Mouse (Mus musculus) inflammation-experienced regulatory T-cells, adult 6 months (primary cell): Measurements from ENCODE around the gene Rnf220. TPM values are rescaled to one million over a fixed set of nuclear protein-coding genes. Genes with fewer than 3 reads are reported as not detected.

Experiments
- ATAC-seq: one replicate; pipeline ENCODE4 v1.8.0; 2017
- polyA plus RNA-seq, 3 experiments: library from polyadenylated mRNA; unstranded; fragments of 100-300 nt; shearing (Covaris generic); gene quantifications; one replicate each; pipeline ENCODE4 v1.2.1; 2017

Rnf220 gene
- polyA plus RNA-seq, result 10 to 100 TPM; 11.0 to 25.6 (median 21.9) TPM

DNA sequence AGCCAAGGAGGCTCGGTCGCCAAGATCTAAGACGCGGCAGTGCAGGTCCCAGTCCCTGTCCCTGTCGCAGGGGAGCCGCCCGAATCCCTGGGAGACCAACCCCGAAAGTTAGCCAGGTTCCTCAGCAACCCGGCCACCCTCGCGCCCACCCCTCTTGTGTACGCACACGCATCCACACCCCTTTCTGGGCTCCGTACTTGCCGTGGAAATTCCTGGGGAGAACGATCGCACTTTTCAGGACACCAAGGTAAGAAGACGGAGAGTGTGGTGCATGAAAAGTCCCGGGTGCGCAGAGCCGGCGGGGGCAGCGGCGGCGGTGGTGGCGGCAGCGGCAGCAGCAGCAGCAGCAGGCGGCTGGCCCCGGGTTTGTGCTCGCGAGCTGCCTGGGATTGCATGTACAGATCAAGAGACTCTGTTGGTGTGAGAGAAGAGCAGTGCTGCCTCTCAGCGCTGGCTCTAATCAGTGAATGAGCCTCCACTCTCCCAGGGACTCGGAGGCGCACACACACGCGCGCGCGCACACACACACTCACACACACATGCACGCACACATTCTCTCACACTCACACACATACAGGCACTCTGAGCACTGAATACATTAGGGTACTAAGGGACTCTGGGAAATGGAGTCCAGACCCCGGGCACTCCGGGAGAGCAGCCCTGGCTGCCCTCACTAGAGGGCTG lies at the start of gene Rnf220:
Gene Rnf220 (minus strand): TSS at position 571 of the 684 bp plus-strand sequence.
- no peak for ATAC-seq

DNA sequence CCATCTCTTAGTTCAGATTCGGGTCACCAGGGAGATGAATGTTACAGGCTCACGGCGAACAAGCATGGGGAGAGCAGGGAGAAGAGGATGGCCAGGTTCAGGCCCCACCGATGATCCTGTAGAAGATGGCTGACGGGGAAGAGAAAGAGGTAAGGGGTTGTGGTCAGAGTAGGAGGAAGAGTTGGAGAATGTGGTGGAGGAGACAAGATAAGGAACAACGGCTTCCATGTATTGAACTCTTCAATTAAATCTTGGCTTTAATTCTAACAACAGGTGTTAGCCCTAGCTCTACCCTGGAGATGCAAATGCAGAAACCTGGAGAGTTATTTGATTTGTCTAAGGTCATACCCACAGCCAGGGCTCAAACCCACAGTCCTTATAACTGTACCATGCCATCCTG lies 49.8 kb upstream of the Rnf220 start:
- no peak for ATAC-seq

DNA sequence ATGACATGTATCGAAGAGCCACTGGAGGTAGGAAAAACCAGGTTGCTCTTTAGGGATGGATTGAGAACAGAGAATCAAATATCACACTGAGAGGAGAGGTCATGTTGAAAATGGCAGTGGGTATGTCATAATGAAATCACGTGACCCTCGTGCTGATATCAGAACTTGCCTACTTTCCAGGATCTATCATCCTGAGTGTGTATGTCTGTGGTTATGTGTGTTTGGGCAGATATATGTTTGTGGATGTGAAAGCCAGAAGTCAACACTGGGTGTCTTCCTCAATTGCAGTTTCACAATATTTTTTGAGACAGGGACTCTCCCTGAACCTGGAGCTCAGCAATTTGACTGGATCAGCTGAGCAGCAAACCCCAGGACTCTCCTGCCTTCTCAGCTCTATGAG lies 48.6 kb upstream of the Rnf220 start:
- no peak for ATAC-seq

DNA sequence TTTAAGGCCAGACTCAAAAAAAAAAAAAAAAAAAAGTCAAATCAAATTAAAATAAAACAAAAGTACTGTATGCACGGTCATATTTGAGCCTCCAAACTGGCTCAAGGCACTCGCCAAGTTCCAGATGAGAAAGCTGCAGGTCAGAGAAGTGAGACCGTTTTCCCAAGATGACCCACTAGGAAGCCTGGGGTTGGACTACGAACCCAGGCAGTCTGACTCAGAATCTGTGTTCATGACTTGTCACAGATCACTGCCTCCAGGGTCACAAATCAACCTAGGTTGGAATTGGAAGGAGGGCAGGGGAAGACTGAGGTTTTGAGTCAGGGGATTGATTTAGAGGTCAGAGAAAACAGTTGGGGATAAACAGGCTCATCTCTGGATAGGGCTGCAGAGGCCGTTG lies 43.7 kb upstream of the Rnf220 start:
- ATAC-seq, result no peak

DNA sequence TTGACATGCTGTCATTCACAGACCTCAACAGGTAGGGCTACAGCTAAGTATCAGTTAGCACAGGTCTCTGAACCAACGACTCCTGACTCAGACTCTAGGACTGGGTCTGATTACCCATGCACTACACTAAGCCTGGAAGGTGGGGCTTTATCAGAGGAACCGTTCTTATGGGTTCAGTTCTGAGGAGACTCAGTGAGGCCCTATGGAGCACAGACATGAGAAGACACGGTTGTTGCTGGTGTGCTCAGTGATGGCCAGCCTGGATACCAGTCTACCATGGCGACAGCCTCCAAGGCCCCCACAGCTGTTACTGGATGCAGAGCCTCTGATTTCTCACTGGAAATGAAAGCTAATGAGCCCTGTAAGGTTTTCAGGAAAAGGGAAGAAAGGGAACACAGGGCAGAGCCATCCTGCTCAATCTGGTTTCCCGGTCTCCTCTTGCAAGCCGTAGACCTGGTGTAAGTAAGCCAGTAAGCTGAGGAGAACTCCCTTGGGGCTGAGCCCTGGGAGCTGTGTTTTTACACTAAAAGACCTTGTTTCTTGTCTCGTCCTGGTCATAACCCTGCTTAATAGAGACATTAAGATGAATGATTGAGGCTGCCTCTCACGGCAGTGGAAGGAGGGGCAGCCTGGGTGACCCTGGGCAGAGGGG lies 42.6 kb upstream of the Rnf220 start:
- no peak for ATAC-seq

DNA sequence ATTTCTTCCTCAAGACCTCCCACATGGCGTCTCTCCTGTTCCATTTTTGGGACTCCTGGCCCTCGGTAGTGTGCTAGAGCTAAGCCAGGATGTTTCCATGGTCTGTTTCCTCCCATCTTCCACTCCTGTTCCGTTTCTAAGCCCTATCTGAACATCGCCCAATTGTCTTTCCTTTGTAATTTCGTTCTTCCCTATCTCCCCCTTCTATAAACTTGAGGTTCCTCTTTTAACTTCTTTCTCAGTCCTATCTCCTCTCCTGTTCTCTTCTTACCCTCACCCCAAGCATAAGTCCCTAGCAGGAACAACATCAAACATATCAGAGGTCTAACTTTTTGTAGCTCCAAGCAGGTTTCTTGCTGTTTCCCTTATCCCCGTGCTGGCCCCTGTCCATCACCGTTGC lies 40.1 kb upstream of the Rnf220 start:
- ATAC-seq, result no peak

DNA sequence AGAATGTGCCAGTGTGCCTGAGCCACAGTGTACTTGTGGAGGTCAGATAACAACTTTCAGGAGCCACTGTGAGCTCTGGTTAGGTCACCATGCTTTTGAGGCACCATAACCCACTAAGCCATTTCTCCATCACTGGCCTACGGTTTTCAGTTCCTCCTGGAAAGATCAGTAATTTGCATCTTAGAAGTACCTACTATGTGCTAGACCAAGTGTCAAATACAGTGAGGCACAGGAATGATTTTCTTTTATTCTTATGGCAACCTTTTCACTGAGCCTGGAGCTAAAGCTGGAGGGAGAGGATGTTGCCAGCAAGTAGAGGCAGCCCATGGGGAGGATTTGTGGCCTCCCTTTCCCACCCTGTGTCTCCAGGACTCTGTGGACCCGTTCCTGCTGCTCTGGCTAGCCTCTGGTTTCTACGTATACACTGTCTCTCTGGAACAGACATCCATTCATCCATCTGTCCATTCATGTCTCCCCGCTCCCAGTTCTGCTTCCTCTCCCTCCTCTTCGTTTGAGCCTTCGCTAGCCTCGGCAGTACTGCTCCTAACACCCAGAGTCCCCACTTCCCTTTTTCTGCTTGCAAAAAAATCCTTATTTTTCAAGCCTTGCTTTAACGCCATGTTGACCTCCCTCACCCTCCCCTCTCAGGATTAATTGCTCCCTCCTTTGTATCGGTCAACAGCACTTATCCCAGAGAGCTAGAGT lies 38.8 kb upstream of the Rnf220 start:
- no peak for ATAC-seq

DNA sequence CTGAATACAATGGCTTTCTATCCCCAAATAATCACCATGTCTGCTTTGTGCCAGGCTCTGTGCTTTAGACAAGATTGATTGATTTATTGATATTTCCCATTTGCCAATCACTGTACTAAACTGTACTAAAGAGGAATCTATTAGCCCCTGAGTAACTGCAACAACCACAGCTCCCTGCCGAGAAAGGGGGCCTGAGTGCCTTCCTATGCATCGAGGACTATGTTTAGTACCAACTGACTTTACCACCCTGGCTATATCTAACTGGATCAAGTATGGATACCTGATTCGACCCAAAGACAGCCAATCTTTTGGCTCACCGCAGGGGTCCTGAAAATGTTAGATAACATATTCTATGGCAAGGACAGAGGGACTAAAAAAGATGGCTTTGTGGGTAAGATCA lies 33.0 kb upstream of the Rnf220 start:
- ATAC-seq, result no peak

DNA sequence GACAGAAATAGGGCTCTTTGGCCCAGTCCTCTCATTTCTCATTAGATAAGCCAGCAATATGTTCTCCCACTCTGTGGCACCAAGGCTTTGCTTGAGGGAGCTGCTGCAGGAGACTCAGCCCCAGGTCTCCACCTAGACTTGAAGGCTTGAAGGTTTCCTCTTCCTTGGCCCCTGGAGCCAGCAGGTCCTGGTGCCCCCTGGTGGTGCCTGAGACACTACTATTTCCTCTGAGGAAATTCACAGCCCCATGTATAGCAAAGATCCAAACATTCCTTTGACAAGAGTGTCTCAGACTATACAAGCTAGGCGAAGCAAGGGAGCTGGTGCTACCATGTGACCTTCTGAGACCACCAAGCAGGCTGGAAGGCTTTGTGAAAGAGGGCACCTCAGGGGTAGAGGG lies 31.1 kb upstream of the Rnf220 start:
- ATAC-seq, result no peak

DNA sequence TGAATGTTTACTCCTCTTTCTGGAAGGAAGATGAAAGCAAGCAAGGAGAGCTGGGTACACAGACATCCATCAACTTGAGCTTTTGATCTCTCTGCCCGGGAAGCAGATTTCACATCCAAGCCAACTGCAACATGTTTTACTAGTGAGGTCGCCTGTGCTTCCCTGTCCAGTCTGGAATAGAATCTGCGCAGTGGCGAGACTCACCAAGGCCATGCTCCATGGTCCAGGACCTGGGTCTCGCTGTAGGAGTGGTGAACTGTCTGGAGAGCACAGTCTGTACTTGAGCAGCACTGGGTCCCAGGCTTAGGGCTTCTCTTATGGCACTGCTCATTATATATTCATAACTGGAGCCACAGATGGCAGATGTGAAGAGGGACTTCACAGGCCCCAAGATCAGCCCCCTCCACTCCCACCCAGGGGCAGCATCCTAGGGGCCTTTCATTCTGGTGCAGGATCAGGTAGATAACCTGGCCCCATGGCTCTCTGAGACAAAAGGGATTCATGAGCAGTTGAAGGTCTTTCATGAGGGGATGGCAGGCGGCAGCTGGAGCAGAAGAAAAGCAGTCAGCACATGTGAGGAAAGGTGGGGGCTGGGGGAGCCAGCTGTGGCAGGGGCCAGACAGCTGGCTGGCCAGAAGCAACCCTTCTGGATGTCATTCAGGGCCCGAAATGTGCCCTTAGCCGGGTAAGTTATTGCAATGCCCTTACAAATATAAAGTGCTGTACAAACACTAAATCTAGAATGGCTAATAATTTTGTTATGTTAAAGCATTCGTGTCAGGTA lies 30.5 kb upstream of the Rnf220 start:
- no peak for ATAC-seq

DNA sequence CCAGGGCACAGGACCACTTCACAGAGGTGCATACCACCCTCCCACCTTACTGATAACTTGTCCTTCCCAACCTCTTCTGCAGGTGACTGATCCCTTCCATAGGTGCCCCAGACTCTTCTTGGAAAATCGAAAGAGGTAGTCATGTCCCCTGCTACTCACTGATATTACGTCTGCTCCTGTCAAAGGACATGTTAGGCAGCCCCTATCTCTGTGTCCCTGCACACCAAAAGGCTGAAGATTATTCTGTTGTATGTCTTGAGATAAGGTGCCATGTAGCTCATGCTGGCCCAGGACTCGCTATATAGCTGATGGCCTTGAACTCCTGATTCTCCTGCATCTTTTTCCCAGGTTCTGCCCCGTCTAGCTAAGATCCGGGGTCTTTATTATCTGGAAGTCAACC lies 29.1 kb upstream of the Rnf220 start:
- no peak for ATAC-seq

DNA sequence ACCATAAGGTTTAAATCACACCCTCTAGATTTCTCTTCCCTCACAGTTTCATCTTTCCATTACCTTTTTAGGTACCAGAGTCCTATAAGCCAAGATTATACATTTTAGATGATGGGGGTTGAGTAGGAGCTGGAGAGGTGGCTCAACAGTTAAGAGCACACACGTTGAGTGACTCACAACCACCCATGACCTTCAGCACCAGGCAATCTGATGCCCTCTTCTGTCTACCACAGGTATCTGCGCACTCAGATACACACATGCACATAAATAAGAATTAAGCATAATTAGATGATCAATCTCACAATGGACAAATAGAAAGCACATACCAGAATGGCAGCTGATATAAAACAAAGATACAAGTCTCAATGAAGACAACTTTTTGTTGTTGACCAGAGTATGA lies 24.5 kb upstream of the Rnf220 start:
- ATAC-seq, result no peak

DNA sequence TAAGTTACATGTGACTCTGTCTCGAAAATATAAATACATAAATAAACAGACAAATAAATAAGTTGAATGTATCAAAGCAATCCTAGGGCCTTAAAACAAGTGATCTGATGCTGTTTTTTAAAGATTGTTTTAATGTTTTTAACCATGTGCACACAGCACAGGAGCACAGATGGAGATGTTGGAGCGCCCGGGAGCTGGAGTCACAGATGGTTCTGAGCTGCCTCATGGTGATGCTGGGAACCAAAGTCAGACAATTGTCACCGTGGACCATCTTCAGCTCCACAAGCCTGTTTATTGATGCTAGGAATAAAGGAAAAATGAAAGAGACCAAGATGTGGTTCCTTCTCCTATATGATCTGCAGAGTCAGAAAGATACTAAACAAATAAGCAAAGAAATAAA lies 21.4 kb upstream of the Rnf220 start:
- ATAC-seq, result no peak

DNA sequence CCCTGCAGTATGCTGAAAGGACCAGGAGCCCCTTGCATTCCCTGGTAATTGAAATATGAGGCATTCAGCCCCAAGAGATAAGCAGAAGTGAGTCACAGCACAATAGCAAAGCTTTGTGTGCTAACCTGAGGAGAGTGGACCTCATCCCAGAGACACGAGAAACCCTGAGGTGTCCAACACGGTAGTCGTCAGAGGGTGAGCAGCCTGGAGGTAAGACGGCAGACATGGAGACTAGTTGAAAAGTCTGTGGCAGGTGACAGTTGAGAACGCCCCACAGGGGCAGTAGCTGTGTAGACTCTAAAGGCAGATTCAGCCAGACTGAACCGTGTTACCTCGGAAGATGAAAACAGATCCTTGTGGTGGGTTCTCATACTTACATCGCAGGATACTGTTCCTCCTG lies 2.2 kb upstream of the Rnf220 start:
- no peak for ATAC-seq

DNA sequence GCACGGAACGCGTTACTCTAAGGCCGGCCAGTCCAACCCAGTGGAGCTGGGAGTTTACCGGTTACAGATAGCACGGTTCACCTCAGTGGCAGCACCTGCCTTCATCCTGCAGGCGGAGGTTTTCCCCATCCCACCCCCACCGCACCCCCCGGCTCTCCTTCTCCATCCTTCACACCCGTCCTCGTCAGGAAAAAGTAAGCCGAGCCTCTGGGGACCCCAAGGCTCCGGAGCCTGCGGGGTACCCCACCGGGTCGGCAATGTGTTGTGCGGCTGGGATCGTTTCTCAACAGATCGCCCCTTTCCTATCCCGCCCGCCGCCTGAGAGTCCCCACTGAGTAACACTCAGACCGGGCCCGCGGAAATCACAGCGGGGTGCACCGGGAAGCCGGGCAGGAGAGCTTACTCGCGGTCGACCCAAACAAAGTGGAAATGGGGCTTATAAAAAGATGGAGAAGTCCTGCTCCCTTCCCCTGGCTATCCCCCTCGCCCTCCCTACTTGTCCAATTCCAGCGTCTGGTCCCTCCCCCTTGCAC lies 917 bp downstream of the Rnf220 start:
- ATAC-seq, result no peak

DNA sequence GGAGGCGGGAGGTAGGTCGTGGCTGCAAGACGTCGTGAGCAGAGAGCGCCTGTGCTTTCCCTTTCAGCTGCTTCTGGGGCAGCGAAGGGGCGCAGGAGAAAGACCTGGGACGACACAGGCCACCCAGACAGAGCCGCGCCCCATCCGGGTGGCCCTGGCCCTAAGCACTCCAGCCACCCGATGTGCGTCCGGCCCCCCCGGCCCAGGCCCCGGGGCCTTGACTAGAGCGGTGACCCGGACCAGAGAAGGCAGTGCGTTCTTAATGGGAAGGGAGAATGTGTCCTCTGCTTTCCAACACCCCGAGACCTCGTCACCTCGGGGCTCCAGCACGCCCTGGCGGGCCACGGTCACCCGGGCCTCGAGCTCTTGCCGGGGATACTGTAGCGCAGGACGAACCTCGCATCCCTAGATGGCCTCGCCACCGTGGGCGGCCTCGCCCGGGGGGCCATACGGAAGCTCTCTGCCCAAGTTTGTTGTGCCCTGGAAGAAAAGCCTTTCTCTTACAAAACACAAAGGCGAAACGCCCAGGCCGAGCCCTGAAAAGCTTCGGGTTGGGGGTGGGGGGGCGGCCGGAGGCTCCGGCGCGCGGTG lies 1.8 kb downstream of the Rnf220 start:
- no peak for ATAC-seq

DNA sequence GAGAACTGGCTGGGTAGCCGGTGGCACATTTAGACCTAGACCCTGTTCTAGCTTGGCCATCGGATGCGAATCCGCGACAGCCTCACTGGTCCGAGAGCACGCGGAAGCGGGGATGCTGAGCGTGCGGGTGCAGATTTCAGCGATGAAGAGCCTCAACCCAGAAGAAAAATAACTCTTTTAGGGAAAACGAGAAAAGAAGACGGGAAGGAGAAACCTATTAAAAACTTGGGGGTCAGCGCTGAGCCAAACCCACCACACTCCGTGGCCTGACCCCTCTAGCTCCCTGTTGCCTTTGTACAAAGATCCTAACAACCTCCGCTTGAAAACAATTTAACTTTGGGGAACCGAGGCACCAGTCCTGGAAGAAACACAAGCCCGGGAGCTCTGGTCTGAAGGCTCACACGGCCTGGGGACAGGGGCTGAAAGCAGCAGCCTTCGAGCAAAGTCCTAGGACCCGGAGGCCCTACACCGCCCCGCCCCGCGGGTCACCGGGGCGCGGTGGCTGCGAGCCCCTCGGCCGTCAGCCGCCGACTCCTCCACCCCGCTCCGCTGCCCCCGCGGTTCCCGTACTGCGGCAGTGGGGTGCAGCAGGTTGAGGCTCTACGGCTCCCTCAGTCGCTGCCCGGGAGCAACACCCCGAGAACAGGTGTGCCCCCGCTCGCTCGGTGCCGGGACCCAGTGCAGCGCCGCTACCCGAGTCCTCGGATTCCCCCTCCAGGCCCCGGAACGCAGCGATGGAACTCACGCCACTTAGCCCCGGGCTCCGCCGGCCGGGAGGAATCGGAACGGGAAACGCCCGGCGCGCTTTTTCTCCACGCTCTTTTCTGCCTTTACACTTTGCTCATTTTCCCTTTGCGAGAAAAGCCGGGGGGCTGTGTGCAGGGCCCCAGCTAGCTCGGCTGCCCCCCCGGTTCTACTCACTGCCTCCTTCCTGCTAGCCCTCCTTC lies 2.7 kb downstream of the Rnf220 start:
- peak; percentile 25 for ATAC-seq

DNA sequence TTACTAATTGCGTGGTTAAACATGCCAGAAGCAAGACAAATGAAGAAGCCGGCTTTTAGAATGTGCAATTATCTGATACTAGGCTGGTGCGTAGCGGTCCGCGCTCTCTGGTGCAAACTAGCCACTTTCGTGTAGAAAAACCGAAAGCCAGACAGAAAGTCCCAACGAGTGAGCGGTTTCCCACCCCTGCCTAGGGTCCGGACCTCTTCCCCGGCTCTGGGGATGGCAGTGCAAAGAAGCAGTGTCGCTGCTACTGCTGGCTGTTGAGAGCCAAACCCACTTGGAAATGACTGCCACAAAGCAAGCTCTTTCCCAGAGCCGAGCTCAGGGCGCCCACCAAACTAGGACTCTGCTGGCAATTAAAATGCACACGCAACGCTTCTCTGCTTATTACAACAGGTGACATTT lies 3.7 kb downstream of the Rnf220 start:
- no peak for ATAC-seq

DNA sequence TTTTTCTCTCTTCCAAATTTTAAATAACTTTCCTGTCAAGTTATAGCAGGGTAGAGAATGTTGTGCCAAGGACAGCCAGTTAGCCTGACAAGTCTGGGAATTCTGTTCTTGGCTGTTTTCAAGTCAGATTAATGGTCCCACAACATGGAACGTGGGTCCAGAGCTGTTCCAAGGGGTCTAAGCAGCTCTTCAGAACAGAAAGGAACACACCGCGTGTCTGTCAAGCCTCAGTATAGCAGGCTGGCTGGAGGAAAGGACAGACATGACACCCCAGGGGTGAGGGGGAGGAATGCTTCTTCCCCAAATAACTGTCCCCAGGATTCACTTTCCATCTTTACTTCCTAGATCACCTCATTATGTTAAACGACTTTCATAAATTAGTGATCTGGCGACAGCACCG lies 5.0 kb downstream of the Rnf220 start:
- no peak for ATAC-seq

DNA sequence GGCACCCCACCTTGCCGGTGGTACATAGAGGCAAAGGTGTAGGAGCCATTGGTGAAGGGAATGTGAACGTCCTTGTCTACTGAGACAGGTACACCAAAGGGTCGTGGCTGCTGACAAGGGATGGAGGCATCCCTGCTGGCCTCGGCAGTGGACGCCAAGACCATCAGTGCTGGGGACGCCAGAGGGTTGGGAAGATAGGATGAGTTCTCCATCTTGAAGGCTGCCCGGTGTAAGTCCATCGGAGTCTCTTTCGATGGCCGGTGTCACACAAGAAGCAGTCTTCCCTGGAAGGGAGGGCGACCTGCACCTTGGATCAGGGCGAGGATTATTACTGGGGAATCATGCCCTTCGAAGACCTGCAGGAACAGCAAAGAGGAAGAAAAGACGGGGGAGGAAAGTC lies 6.9 kb downstream of the Rnf220 start:
- no peak for ATAC-seq

DNA sequence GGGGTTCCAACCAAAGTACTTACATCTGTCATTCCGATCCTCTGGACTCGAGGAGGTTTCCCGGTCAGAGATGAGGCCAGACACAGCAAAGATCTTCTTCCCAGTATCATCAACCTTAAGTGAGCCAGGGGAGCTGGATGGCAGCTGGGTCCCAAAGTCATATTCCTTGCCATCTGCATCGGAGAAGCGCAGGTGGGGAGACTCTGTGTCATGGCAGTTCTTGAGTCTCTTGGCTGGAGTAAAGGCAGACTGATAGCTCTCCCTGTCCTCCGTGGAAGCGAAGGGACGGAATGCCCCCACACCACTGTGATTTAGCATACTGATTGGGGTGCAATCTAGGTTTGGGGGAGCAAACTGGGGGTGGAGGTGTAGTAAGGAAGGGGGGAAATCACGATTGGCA lies 7.3 kb downstream of the Rnf220 start:
- ATAC-seq, result no peak
